Mouse (Mus musculus): ENCODE results near the gene Tbcel. TPM values are rescaled to one million over a fixed set of nuclear protein-coding genes. Genes with fewer than 3 reads are reported as not detected.

The Tbcel gene
- 10 to 100 TPM; 51.2 to 56.9 (median 51.6) TPM for total RNA-seq (2022)

- DNase-seq (ENCODE audit: low spot score in 2 of 2): no peak
Observed at GRCm38 (mm10) chr9:42507709-42508108, at the start of gene Tbcel. Gene Tbcel (minus strand): TSS chr9:42507809.

- no peak for DNase-seq (ENCODE audit: low spot score in 2 of 2)
Observed at GRCm38 (mm10) chr9:42555186-42555585, 47.6 kb upstream of the Tbcel start.

- peak in 1 of 2 experiments; percentile 91 for DNase-seq (ENCODE audit: low spot score in 2 of 2)
Observed at GRCm38 (mm10) chr9:42550116-42550515, 42.5 kb upstream of the Tbcel start.

- no peak for DNase-seq (ENCODE audit: low spot score in 2 of 2)
Observed at GRCm38 (mm10) chr9:42548981-42549380, 41.4 kb upstream of the Tbcel start.

- DNase-seq (ENCODE audit: low spot score in 2 of 2): no peak
Observed at GRCm38 (mm10) chr9:42544521-42544920, 36.9 kb upstream of the Tbcel start.

DNA sequence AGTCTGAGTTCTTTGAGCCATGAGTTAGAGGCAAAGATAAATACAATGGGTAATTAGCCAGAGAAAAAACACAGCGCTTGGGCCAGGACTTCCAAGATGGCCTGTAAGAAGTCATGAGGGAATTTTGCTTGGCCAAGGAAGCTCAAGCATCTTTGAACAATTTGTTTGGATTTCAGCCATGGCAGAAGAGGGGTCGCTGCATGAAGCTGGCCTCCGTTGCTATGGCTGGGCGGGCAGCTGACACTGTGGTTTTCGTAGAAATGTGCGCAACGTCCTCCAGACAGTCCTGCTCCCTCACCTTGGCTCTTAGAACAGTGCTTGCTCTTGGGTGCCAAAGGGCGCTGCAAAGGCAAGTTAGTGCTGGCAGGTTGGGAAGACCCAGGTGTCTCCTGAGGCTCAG is 25.9 kb upstream of the Tbcel start:
- DNase-seq (ENCODE audit: low spot score in 2 of 2): no peak

DNA sequence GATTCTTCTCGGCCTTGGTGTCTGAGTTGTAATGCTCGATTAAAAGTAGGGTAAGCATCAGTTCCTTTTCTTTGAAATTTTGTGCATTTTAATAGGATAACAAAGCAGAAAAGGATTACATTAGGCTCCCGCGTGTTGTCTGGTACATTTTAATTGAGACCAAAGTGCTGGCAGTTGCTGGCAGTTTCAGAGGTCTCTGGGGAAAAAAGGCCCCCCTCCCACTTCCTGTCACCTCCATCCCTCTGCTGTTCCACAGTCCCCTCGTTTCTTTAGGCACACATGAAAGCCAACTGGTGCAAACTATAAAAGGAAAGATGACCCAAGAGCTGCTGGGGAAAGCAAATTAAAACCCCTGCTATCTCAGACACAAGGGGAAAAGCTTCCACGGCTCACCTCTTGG is 25.4 kb upstream of the Tbcel start:
- no peak for DNase-seq (ENCODE audit: low spot score in 2 of 2)

DNA sequence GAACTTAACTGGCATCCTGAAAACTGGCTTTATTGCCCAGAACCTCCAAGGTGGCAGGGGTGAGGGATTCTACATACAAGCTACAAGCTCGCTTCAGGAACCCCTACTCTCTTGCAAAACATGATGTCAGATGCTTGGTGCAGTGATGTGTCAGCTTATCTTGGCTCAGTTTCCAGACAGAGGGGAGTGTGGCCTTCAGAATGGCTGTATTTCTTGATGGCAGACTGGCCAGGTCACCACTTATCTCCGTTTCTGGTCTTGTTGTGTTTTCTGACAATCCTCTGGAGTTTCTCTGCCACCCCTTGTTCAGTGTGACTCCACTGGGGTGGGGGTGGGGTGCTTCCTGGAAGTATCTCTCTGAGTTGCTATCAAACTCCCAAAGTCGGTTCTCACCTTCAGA is 24.3 kb upstream of the Tbcel start:
- DNase-seq (ENCODE audit: low spot score in 2 of 2): no peak

DNA sequence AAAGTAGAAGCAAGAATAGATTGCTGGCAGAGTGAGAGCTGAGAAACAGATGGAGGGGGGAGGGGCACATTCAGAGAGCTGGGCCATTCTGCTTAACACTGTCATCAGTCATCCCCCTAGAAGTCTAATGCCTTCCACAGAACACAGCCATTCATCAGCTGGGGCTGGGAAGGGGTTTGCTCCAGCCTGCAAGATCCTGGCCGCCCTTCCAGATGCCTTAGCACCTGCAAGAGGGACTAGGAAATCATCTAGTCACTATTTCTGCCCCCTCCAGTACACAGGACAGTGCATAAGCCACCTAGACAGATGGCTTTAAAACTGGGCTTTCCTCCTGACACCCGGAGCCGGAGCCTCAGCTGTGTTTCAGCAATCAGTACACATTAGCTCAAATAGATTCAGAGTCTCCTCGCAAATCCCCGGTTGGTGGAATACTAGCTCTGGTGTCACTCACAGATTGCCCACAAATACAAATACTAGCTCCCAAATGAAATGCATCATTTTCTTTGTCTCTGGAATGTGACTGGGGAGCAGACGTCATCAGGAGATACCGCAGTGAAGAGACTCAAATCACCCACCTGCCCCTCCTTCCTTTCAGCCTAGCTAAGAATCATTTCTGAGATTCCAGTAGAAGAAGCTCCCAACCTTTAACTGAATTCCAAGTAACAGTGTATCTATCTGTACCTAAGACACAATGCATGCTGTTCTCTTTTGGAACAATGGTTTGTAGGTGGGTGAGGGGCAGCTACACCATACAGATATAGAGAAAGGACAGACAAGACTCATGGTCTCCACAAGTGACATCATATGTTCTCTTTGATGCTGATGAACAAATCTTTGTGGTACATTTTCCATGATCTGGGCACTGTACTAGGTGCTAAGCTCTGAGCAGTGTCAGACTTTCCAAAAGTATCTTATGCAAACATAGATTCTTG is 22.9 kb upstream of the Tbcel start:
- DNase-seq (ENCODE audit: low spot score in 2 of 2): peak in 1 of 2 experiments; percentile 38

DNA sequence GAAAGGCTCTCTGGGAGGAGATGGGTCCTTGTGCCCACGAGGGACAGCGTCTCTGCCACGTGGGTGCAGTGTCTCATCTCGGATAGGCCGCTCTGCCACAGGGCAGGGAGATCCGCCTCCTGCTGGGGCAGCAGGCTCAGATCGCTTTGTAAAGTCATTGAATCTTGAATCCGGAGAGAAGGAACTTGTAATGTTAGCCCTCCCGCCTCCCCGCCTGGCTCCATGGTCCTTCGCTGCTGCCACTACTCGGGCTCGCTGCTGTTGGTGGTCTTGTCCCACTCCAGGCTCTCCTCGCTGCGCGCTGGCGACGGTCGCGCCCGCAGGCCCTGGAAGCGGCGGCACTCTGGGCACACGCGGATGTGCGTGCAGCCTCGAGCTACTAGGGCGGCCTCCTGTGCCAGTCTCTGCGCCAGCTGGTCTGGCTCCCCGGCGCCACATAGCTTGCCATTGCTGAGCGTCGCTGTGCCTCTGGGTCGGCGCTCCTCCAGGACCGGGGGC is 13.0 kb upstream of the Tbcel start:
- DNase-seq (ENCODE audit: low spot score in 2 of 2): peak; percentile 19 to 48

- DNase-seq (ENCODE audit: low spot score in 2 of 2): no peak
Observed at GRCm38 (mm10) chr9:42518163-42518562, 10.6 kb upstream of the Tbcel start.

GRCm38 (mm10) chr9:42513159-42513558 is 5.5 kb upstream of the Tbcel start:
- DNase-seq (ENCODE audit: low spot score in 2 of 2): no peak

- DNase-seq (ENCODE audit: low spot score in 2 of 2): no peak
Observed at GRCm38 (mm10) chr9:42512312-42512711, 4.7 kb upstream of the Tbcel start.

- no peak for DNase-seq (ENCODE audit: low spot score in 2 of 2)
Observed at GRCm38 (mm10) chr9:42508235-42508634, 626 bp upstream of the Tbcel start.

GRCm38 (mm10) chr9:42507022-42507421 is 587 bp downstream of the Tbcel start:
- DNase-seq (ENCODE audit: low spot score in 2 of 2): no peak

- DNase-seq (ENCODE audit: low spot score in 2 of 2): no peak
Observed at GRCm38 (mm10) chr9:42504971-42505510, 2.6 kb downstream of the Tbcel start.

GRCm38 (mm10) chr9:42504559-42504958 is 3.0 kb downstream of the Tbcel start:
- DNase-seq (ENCODE audit: low spot score in 2 of 2): no peak

DNA sequence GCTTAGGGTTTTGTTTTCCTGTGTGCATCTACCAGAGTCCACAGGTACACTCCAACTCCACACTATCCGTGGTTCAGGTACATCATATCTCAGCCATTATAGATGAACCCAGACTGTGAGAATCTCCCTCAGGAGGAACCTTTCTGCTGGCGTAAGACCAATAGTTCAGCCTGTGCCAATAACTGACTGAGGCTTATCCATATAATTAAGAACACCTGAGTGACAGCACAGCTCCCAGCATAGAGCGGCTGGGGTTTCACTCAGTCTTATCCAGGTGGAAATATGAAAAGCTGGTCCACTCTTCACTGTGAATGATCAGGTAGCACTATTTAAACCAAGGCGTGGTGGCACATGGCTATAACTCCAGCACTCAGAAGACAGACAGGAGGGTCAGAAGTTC is 3.9 kb downstream of the Tbcel start:
- DNase-seq (ENCODE audit: low spot score in 2 of 2): no peak

GRCm38 (mm10) chr9:42496296-42496695 is 11.3 kb downstream of the Tbcel start:
- no peak for DNase-seq (ENCODE audit: low spot score in 2 of 2)

DNA sequence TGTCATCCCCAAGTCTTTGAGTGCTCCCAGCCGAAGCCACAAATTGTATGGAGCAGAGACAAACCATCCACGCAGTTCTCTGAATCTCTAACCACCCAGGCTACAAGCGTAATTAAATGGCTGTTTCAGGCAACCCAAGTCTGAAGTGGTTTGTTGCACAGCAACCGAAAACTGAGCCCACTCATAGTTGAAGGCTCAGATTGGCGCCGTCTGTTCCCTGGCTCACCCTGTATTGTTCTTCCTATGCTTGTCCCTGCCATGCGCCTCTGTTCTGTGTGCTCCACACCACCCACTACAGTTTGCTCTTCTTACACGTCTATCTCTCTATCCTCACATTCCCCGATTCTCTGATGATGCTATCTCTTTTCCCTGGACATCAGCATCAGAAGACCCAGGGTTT is 15.8 kb downstream of the Tbcel start:
- DNase-seq (ENCODE audit: low spot score in 2 of 2): peak in 1 of 2 experiments; percentile 71

DNA sequence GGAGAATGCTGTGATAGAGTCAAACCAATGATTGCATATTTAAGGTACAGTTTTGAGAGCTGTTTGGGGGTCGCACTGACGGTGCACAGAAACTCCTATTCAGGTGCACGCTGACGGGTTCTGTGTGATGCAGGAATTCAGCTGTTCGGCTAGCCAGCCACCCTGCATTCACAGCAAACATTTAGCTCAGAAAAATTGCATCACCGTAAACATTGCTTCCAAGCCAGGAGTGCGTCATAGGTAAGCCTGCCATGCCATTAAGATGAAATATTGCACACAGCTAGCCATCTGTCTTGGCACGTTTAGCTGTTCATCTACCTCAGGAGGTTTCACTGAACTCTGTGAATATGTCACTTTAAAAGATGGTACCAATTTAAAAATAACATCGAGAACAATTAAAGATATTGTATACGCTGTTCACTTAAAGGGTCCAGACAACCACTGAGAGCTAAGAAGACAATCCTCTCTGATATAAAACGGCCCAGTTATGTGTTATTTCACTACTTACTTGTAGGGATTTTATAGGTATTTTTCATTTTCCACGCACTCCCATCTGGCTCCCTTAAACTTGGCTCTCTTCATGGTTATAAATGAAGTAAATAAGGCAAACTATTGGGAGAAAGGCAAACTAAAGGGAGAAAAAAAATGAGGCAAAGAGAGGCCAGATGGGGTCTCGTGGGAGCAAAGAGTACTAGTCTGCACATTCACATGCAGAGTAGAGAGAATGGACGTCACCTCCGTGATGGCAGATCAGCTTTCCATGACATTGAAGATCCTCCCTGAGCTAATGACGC is 16.8 kb downstream of the Tbcel start:
- DNase-seq (ENCODE audit: low spot score in 2 of 2): no peak

DNA sequence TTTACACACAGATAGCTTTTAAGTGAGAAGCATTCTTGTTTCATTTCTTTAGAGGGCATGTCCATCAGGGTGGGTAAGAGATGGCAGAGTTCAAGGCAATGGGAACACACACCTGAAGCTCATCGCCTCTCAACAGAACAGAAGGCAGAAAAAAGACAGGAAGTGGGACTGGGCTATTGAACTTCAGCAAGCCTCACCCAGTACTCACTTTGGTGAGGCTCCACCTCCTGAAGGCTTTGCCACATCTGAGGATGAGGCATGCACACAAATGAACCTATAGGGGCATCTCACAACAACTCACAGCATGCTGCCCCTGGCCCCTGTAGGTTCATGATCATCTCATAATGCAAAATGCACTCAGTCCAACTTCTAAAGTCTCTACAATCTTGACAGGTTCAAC is 19.5 kb downstream of the Tbcel start:
- DNase-seq (ENCODE audit: low spot score in 2 of 2): no peak
